Mouse (Mus musculus): ENCODE measurements around the gene Sh2b1. TPM values are rescaled to one million over a fixed set of nuclear protein-coding genes. Genes with fewer than 3 reads are reported as not detected.

The Sh2b1 gene
- polyA plus RNA-seq, 1 experiment from 2014 or later: 36.3 TPM

- Histone ChIP-seq H3K4me1 (ENCODE audit: control insufficient read depth, insufficient read depth, low read length) (no peaks in the 10 kb centered on the region), H3K9ac (replicated peaks; ENCODE audit: low read length) (peak overlapping the region; percentile 100), H3K27me3 (ENCODE audit: control insufficient read depth, insufficient read depth, low read length) (no peaks in the 10 kb centered on the region), H3K4me3 (ENCODE audit: low read depth, low read length) (peak overlapping the region; percentile 100), H3K4me2 (ENCODE audit: low read depth, low read length) (peak overlapping the region; percentile 50), H3K27ac (replicated peaks; ENCODE audit: low read depth, low read length) (peak overlapping the region; percentile 99), H3K9me3 (replicated peaks; ENCODE audit: control insufficient read depth, low read length) (no peaks in the 10 kb centered on the region), H3K36me3 (replicated peaks; ENCODE audit: control insufficient read depth, insufficient read depth, low read depth, low read length) (peaks cover 17% of the 10 kb centered on the region)
- DNase-seq (ENCODE audit: low spot score) (no peak), ATAC-seq (replicated peaks; ENCODE audit: insufficient number of reproducible peaks, low FRiP score, low TSS enrichment, low read depth) (no peak; the same call in 1 of the 2 replicates)
- WGBS: under 1% methylated on average over 39 of the region's 40 CpGs
These were observed 27.5 kb upstream of the Sh2b1 start for GRCm38 (mm10) chr7:126502751-126503150.

GRCm38 (mm10) chr7:126502023-126502741 is 27.0 kb upstream of the Sh2b1 start:
- peak overlapping the region; percentile 100 for H3K4me3 ChIP-seq (ENCODE audit: low read depth, low read length)
- H3K27me3 ChIP-seq (ENCODE audit: control insufficient read depth, insufficient read depth, low read length): no peaks in the 10 kb centered on the region
- ATAC-seq (replicated peaks; ENCODE audit: insufficient number of reproducible peaks, low FRiP score, low TSS enrichment, low read depth) (peak; percentile 88), DNase-seq (ENCODE audit: low spot score) (peak; percentile 96)
- H3K27ac ChIP-seq (replicated peaks; ENCODE audit: low read depth, low read length): peak overlapping the region; percentile 99
- no peaks in the 10 kb centered on the region for H3K4me1 ChIP-seq (ENCODE audit: control insufficient read depth, insufficient read depth, low read length)
- peak overlapping the region; percentile 100 for H3K9ac ChIP-seq (replicated peaks; ENCODE audit: low read length)
- peaks cover 17% of the 10 kb centered on the region for H3K36me3 ChIP-seq (replicated peaks; ENCODE audit: control insufficient read depth, insufficient read depth, low read depth, low read length)
- peak overlapping the region; percentile 60 for H3K4me2 ChIP-seq (ENCODE audit: low read depth, low read length)
- under 1% methylated on average over 53 of the region's 57 CpGs for WGBS
- H3K9me3 ChIP-seq (replicated peaks; ENCODE audit: control insufficient read depth, low read length): no peaks in the 10 kb centered on the region

DNA sequence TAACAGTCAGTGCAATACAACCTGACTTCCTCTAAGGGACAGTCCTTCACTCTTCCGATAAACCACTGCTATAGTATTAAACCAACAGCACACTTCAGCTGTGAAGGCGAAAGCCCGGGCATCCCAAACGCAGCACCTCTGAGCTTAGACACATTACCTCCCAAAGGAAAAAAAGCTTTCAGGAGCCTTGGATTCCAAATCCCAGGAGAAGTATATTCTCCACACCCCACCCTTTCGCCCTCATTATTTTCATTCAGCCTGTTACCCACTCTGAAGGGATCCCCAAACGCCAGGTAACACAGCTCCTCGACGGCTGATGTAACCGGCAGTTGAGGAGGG is 26.4 kb upstream of the Sh2b1 start:
- DNase-seq (ENCODE audit: low spot score) (no peak), ATAC-seq (replicated peaks; ENCODE audit: insufficient number of reproducible peaks, low FRiP score, low TSS enrichment, low read depth) (no peak; the same call in 1 of the 2 replicates)
- Histone ChIP-seq H3K27ac (replicated peaks; ENCODE audit: low read depth, low read length) (peak overlapping the region; percentile 99), H3K4me1 (ENCODE audit: control insufficient read depth, insufficient read depth, low read length) (no peaks in the 10 kb centered on the region), H3K4me2 (ENCODE audit: low read depth, low read length) (peak overlapping the region; percentile 60), H3K9me3 (replicated peaks; ENCODE audit: control insufficient read depth, low read length) (no peaks in the 10 kb centered on the region), H3K36me3 (replicated peaks; ENCODE audit: control insufficient read depth, insufficient read depth, low read depth, low read length) (peaks cover 17% of the 10 kb centered on the region), H3K9ac (replicated peaks; ENCODE audit: low read length) (peak overlapping the region; percentile 45), H3K4me3 (ENCODE audit: low read depth, low read length) (peak overlapping the region; percentile 100), H3K27me3 (ENCODE audit: control insufficient read depth, insufficient read depth, low read length) (no peaks in the 10 kb centered on the region)
- WGBS: 6% methylated on average over 9 of the region's 9 CpGs

DNA sequence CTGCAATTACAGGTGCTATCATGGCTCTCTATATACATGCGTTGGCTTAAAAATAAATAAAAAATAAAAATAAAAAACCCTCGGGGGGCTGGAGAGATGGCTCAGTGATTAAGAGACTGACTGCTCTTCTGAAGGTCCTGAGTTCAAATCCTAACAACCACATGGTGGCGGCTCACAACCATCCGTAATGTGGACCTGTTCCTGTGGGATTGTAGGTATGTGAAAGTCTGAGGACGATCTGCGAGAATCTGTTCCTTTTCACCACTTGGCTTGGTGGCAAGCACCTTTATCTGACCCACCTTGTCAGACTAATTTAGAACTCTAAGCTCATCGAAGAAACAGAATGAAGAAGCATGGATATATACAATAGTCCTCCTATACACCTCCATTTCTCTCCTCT is 24.2 kb upstream of the Sh2b1 start:
- Histone ChIP-seq H3K36me3 (replicated peaks; ENCODE audit: control insufficient read depth, insufficient read depth, low read depth, low read length) (peaks cover 33% of the 10 kb centered on the region), H3K27ac (replicated peaks; ENCODE audit: low read depth, low read length) (no peak overlapping the region), H3K9ac (replicated peaks; ENCODE audit: low read length) (no peak overlapping the region), H3K27me3 (ENCODE audit: control insufficient read depth, insufficient read depth, low read length) (no peaks in the 10 kb centered on the region), H3K4me2 (ENCODE audit: low read depth, low read length) (no peak overlapping the region), H3K4me3 (ENCODE audit: low read depth, low read length) (no peak overlapping the region), H3K9me3 (replicated peaks; ENCODE audit: control insufficient read depth, low read length) (no peaks in the 10 kb centered on the region), H3K4me1 (ENCODE audit: control insufficient read depth, insufficient read depth, low read length) (no peaks in the 10 kb centered on the region)
- ATAC-seq (replicated peaks; ENCODE audit: insufficient number of reproducible peaks, low FRiP score, low TSS enrichment, low read depth): no peak
- 95% methylated on average over 7 of the region's 7 CpGs for whole genome bisulfite sequencing
- no peak for DNase-seq (ENCODE audit: low spot score)

- H3K27me3 ChIP-seq (ENCODE audit: control insufficient read depth, insufficient read depth, low read length): no peaks in the 10 kb centered on the region
- H3K9me3 ChIP-seq (replicated peaks; ENCODE audit: control insufficient read depth, low read length): no peaks in the 10 kb centered on the region
- peaks cover 47% of the 10 kb centered on the region for H3K36me3 ChIP-seq (replicated peaks; ENCODE audit: control insufficient read depth, insufficient read depth, low read depth, low read length)
- no peak overlapping the region for H3K4me3 ChIP-seq (ENCODE audit: low read depth, low read length)
- ATAC-seq (replicated peaks; ENCODE audit: insufficient number of reproducible peaks, low FRiP score, low TSS enrichment, low read depth) (no peak), DNase-seq (ENCODE audit: low spot score) (no peak)
- no peak overlapping the region for H3K27ac ChIP-seq (replicated peaks; ENCODE audit: low read depth, low read length)
- H3K4me2 ChIP-seq (ENCODE audit: low read depth, low read length): no peak overlapping the region
- WGBS: 94% methylated on average over 12 of the region's 12 CpGs
- H3K4me1 ChIP-seq (ENCODE audit: control insufficient read depth, insufficient read depth, low read length): no peaks in the 10 kb centered on the region
- H3K9ac ChIP-seq (replicated peaks; ENCODE audit: low read length): no peak overlapping the region
These were observed 22.7 kb upstream of the Sh2b1 start for GRCm38 (mm10) chr7:126497966-126498365.

- no peak for ATAC-seq (replicated peaks; ENCODE audit: insufficient number of reproducible peaks, low FRiP score, low TSS enrichment, low read depth)
- no peak overlapping the region for H3K4me2 ChIP-seq (ENCODE audit: low read depth, low read length)
- no peaks in the 10 kb centered on the region for H3K27me3 ChIP-seq (ENCODE audit: control insufficient read depth, insufficient read depth, low read length)
- DNase-seq (ENCODE audit: low spot score): no peak
- no peak overlapping the region for H3K4me3 ChIP-seq (ENCODE audit: low read depth, low read length)
- peaks cover 59% of the 10 kb centered on the region for H3K36me3 ChIP-seq (replicated peaks; ENCODE audit: control insufficient read depth, insufficient read depth, low read depth, low read length)
- 92% methylated on average over 5 of the region's 5 CpGs for WGBS
- H3K27ac ChIP-seq (replicated peaks; ENCODE audit: low read depth, low read length): no peak overlapping the region
- H3K9me3 ChIP-seq (replicated peaks; ENCODE audit: control insufficient read depth, low read length): no peaks in the 10 kb centered on the region
- no peaks in the 10 kb centered on the region for H3K4me1 ChIP-seq (ENCODE audit: control insufficient read depth, insufficient read depth, low read length)
- H3K9ac ChIP-seq (replicated peaks; ENCODE audit: low read length): no peak overlapping the region
These were observed 21.3 kb upstream of the Sh2b1 start for GRCm38 (mm10) chr7:126496475-126496874.

DNA sequence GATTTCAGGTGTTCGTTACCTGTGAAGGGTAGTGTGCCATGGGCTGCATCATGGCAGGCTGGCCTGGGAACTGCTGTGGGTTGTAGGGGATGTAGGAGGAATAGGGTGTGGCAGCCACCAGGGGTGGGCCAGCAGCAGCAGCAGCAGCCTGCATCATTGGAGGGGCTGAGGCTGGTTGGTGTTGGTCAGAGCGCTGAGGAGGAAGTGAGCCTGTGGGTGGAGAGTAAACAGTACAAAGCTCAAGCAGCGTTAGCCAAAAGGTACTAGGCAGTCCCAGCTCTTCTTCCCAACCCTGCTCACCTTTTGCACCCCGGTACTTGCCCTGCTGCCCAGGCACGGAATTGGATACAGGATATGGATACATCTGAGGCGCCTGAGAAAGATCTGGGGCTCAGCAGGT is 18.9 kb upstream of the Sh2b1 start:
- Histone ChIP-seq H3K9ac (replicated peaks; ENCODE audit: low read length) (no peak overlapping the region), H3K4me1 (ENCODE audit: control insufficient read depth, insufficient read depth, low read length) (no peaks in the 10 kb centered on the region), H3K36me3 (replicated peaks; ENCODE audit: control insufficient read depth, insufficient read depth, low read depth, low read length) (peaks cover 47% of the 10 kb centered on the region), H3K4me3 (ENCODE audit: low read depth, low read length) (no peak overlapping the region), H3K27me3 (ENCODE audit: control insufficient read depth, insufficient read depth, low read length) (no peaks in the 10 kb centered on the region), H3K4me2 (ENCODE audit: low read depth, low read length) (no peak overlapping the region), H3K27ac (replicated peaks; ENCODE audit: low read depth, low read length) (no peak overlapping the region), H3K9me3 (replicated peaks; ENCODE audit: control insufficient read depth, low read length) (no peaks in the 10 kb centered on the region)
- no peak for DNase-seq (ENCODE audit: low spot score)
- ATAC-seq (replicated peaks; ENCODE audit: insufficient number of reproducible peaks, low FRiP score, low TSS enrichment, low read depth): no peak
- WGBS: 87% methylated on average over 6 of the region's 6 CpGs

DNA sequence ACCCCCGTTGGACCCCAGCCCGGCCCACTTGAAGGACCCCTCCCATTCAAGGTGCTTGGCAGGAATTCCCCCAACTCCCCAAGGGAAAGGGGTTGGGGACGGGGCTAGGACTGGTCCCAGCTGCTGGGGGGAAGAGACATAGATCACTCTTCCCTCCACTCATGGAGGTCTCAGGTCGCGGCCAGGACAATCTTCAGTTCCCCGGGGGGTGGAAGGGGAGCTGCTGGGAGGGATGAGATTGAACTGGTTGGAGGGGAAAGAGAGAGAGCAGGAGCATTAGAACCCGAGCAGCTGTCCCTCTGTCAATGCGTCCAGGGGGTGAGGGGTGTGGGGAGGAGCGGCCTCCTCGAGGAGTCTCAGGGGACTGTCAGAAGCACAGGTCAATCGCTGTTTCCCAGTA is 16.7 kb upstream of the Sh2b1 start:
- no peak overlapping the region for H3K4me3 ChIP-seq (ENCODE audit: low read depth, low read length)
- H3K36me3 ChIP-seq (replicated peaks; ENCODE audit: control insufficient read depth, insufficient read depth, low read depth, low read length): peaks cover 43% of the 10 kb centered on the region
- H3K27me3 ChIP-seq (ENCODE audit: control insufficient read depth, insufficient read depth, low read length): no peaks in the 10 kb centered on the region
- WGBS: 62% methylated on average over 11 of the region's 11 CpGs
- DNase-seq (ENCODE audit: low spot score) (no peak), ATAC-seq (replicated peaks; ENCODE audit: insufficient number of reproducible peaks, low FRiP score, low TSS enrichment, low read depth) (0 out of 2 replicates have a peak, but pooled peaks have one; percentile 5)
- no peaks in the 10 kb centered on the region for H3K9me3 ChIP-seq (replicated peaks; ENCODE audit: control insufficient read depth, low read length)
- H3K4me2 ChIP-seq (ENCODE audit: low read depth, low read length): no peak overlapping the region
- H3K9ac ChIP-seq (replicated peaks; ENCODE audit: low read length): no peak overlapping the region
- H3K4me1 ChIP-seq (ENCODE audit: control insufficient read depth, insufficient read depth, low read length): no peaks in the 10 kb centered on the region
- H3K27ac ChIP-seq (replicated peaks; ENCODE audit: low read depth, low read length): no peak overlapping the region
